Mouse (Mus musculus) megakaryocyte-erythroid progenitor cell, adult 5-6 weeks (primary cell): ENCODE data around the gene Dnaaf1. TPM values are rescaled to one million over a fixed set of nuclear protein-coding genes. Genes with fewer than 3 reads are reported as not detected.

Experiments used
- ATAC-seq: replicated peaks from 2 replicates; pipeline ENCODE4 v1.8.0; 2016; ENCODE audit warnings: mild to moderate bottlenecking, inconsistent platforms; ENCODE audit not compliant: severe bottlenecking, poor library complexity, low FRiP score, low TSS enrichment
- total RNA-seq, 2 experiments: library from RNA; stranded (forward) in 1 of 2; stranded (reverse) in 1 of 2; fragments of 200-1000, 215-1000 nt in 1 of 2; fragments of >200 nt in 1 of 2; fragmentation: Nextera tagmentation in 1 of 2; gene quantifications; 2 replicates each; pipeline ENCODE4 v1.2.3; 2014 to 2017

The Dnaaf1 gene
- total RNA-seq, 2 experiments from 2014 or later = 0.24 to 0.38 TPM

DNA sequence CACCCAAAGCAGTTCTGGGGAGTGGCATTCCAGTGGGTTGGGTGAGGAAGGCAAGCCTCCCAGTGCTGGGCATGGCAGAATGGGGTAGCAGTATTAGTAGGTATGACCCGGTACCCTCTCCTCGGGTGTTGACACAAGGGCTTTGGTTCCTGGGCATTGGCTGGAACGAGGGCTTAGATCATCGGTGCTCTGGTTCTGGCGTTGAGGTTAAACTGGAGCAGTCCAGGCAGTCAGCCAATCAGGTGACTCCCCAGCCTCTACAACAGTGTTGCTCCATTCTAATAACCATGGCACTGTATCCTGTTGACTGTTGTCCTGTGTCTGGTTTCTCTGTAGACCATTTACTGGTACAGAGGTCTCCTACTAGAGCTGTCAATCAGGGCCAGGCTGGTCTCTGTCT, 42.6 kb downstream of the Dnaaf1 start:
- no peak for ATAC-seq

DNA sequence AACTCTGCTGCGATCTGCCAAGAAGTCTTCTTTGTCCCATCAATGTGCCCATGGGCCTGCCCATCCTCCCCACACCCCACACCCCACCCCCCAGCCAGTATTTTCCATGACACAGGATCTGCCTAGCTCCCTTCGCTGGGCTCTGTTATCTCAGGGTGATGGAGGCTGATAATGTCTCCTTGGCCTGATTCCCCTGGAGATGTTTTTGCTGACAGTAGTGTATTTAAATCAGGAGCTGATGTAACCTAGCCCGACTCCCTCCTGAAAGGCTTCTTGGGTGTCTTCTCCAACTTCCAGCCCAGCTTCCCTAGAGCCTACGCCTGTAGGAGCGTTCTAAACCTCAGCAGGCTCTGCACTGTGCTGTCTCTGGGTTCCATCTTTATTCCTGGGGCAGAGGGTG, 43.9 kb downstream of the Dnaaf1 start:
- no peak for ATAC-seq

DNA sequence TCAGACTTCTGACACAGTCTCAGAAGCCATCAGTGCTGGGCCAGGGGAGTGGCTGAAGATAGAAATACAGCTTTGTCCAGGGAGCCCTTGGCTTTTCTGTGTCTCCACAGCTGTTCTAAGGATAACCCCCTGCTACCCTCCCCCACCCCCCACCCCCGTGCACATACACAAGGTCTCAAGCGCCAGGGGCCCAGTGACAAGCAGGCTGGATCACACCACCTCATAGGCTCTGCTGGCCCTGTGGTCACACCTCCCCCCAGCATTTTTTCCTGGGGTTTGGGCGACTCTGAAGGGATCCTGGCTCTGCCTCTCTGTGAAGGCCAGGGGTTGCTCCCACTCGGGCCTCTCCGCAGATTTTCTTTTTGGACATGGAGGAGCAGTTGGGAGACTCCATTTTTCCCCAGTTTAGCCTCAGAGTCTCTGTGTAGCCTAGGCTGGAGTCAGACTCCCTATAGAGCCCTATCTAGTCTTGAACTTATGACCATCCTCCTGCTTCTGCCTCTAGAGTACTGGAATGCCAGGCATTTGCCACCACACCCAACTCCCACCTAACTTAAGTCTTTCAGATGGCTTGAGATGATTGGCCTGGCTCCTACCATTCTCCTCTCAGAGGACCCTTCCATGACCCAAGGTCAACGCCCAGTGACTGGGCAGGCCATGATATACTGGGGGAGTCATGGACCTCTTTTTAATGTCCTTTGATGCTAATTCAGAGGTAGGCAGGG, 45.2 kb downstream of the Dnaaf1 start:
- no peak for ATAC-seq

DNA sequence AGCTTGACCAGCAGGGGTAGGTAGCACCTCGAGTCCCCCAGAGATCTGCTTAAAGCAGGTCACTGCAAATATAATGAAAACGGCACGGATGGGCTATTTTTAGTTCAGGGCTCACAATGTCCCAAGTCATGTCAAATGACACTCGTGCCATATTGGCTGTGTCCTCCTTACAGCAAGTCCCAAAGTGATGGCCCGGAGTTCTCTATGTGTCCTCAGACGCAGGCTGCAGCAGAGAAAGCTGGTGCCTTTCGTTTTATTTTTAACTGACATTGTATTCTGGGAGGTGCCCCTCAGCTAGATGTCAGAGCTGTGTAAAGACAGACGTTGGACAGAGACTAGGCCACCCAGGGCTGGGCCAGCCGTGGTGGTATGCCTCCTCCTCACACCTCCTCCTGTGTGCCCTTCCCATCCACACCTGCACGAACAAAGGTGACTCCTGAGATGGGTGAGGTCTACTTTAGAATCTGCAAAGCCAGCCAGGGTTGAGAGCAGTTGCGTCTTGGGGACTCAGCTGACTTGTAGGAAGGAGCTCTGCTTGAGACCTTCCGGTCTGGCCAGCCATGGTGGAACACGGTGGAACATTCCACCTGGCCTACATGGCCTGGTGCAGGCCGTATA, 45.9 kb downstream of the Dnaaf1 start:
- no peak for ATAC-seq

DNA sequence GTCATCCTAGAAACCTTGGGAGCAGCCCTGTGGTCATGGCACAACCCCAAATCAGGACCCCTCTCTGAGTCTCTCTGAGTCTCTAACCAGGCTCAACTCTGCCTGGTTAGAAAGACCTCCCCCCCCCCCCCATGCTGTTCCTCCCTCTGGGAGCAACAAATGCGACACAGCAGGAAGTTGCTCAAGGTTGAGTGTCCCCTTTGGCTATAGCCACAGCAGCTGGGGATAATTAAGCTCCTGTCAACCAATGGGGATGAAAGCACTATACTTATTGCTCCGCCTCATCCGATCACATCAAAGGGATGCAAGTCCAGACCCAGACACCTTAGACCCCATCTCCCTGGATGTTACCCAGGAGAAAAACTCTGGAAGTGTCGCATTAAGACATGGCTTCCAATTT, 47.5 kb downstream of the Dnaaf1 start:
- ATAC-seq = no peak

DNA sequence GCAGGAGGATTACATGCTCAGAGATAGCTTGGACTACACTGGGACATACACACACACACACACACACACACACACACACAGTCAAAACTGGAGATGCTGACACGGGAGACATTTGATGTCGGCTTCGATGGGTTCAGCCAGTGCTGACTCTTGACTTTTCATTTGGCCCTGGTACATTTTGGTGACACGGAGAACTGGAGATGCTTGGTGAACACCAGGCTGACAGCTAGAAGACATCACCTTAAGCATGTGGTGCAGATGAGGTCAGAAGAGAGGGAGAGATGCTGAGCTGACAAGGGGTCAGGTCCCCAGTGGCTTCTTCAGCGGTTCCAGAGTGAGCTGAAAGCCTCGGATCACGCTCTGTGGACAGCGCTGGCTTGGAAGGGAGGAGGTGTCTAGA, 48.0 kb downstream of the Dnaaf1 start:
- no peak for ATAC-seq

DNA sequence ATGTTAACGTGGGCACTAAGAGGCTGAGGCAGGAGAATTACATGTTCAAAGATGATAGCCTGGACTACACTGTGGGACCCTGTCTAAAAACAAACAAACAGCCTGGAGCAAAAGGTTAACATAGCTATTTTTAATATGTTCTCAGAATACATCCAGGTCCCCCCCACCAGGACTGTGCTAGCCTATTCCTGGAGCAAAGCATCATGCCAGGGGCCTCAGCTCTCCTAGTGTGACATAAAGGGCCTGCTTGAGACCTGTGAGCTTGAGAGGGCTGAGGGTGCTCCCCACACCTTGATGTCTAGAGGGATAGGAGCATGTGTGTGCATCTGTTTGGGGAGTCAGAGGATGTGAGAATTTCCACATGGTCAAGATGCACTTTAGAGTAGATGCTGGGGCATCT, 48.7 kb downstream of the Dnaaf1 start:
- no peak for ATAC-seq

DNA sequence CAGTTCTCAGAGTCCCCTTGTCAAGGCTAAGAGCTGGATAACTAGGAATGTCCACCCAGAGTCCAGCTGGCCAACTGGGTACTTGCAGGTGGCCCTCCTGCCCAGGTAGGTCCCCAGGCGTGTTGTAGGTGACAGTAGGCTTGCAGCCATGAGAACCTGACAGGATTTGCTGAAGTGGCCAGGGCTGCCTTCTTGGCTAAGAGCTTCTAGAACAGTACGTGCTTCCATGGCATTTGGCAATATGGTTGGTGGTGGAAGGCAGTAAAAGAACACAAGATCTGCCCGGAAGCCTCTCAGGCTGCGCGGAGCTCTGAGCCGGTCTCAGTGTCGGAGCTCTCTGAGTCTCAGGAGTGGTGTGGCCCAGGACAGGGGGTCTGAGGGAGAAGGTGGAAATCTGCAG, 49.9 kb downstream of the Dnaaf1 start:
- ATAC-seq = no peak

DNA sequence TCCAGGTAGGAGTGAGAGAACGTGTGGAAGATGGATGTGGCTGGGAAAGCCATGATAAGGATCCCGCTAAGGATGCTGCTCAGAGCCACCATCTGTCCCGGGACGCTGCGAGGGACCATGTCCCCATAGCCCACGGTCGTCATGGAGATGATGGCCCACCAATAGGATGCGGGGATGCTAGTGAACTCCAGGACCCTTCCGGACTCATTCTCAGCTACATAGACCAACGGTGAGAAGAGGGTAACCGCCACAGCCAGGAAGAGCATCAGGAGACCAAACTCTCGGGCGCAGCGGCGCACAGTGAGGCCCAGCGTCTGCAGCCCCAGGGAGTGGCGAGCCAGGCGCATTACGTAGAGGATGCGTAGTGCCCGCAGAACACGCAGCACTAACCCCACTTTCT, 50.8 kb downstream of the Dnaaf1 start:
- no peak for ATAC-seq

DNA sequence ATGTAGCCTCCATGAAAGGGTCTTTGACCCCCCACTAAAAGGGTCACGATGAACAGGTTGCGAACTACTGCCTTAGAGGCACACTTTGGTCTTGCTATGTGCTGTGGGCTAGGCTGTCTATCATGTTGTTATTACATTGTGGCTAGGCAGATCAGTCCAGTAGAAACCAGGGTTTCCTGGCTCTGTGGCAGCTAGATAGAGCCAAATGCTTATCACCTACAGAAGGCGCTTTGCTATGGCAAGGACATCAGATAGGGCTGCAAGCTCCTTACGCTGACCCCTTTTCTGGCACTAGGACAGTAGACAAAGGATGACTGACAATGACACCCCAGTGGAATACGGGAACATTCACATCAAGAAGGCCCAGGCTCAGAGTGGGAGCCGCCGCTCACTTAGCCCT, 52.2 kb downstream of the Dnaaf1 start:
- ATAC-seq = peak; percentile 82

DNA sequence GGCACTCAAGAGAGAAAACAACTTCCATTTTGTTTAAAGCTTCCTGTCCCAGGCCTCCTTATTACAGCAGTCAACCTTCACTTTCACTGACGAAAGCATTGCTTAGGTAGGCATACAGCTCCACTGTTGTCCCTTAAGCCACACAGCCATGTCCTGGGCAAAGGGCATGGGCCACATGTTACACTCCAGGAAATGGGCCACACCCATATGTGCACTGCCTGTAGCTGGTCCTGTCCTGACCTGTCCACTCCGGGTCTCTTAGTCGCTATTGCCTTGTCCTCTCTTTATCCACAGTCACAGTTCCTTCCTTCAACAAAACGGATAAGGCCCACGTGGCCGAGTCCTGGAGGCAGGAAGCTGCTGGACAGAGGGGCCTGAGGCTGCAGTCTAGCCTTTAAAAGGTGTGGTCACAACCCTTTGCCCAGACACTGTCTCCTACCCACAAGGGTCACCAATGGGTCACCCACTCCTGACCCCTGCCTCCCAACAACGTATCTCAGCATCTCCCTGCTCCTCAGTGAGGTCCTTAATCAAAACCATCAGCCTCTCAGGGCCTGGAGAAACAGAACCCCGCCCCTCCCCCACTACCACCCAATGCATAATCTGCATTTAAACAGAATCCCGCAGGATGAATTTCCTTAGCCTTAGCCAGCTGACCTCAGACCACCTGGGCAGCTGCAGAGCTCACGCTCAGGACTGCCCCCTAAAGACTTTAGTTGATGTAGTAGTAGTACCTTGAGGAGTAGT, 52.8 kb downstream of the Dnaaf1 start:
- ATAC-seq = peak; percentile 36

DNA sequence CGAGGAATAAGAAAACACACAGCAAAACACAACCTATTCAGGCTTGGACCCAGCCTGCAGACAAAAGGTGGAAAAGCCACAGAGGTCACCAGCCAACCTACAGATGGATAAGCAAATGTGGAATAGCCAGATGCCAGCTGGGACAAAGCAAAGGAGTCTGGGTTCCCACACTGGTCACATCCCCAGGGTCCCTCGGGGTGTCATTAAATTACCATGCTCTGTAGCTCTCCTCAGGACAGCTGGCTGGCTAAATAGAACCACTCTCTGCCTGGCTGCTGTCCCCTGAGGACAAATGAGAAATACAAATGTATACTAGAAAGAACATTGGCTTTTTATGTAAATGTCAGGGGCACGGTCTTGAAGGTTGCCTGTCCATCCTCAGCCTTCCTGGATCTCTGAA, 55.8 kb downstream of the Dnaaf1 start:
- ATAC-seq = no peak

DNA sequence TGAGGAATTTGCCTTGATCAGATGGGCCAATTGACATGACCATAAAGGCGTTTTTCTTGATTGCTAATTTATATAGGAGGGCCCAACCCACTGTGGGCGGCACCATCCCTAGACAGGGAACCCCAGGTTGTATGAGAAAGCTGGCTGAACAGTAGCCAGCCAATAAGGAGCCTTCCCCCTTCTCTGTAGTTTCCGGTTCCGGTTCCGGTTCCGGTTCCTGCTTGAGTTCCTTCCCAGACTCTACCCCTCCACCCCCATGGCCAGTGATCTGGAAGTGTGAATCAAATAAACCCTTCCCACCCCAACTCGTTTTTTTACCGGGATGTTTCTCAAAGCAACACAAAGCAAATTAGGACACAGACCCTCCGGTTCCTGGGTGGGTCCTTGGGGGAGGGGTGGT, 57.2 kb downstream of the Dnaaf1 start:
- no peak for ATAC-seq

DNA sequence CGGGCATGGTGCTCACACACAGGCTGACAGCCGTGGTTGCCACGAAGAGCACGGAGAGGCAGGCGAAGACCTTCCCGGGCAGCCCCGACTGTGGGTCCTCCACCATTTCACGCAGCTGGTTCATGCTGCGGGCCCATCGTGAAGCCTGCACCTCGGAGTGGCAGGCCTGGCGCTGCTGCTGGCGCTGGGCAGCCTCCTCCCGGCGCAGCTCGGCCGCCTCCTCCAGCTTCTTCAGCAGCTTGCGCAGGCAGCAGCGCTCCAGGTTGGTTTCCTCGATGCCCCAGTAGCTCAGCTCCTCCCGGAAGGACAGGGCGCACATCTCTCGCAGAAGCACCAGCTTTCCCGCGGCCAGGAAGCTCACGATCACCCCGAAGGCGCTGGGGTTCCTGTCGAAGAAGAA, 57.9 kb downstream of the Dnaaf1 start:
- no peak for ATAC-seq

DNA sequence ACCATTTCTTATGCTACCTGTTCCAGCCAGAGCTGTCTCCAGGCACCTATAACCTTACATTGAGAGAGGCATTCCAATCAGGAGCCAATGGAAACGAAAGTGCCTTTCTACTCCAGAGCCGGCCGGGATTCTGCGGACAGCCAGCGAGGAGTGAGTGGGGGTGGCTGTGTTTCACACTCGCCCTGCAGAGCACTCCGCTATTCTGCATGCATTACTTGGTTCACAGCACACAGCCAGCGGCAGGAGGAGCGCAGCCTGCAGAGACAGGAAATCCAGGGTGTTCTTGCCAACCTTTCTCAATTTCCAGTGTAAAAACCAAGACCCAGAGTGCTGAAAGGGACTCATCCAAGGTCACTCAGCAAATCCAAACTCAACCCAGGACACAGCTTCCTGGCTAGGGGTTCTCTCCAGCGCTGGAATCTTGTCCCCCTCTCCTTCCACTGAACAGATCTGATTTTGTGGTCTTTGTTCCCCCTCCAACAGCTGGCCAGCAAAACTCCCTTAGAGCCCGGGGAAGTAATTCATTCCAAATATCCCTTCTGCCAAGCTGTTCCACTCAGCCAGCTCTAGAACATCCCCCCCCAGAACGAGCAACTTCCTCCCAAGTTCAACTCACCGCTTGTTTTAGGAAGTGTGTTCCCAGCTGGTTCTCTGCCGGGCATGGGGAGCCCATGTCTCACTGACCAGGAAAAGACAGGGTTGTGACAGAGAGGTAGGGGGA, 59.7 kb downstream of the Dnaaf1 start:
- no peak for ATAC-seq

DNA sequence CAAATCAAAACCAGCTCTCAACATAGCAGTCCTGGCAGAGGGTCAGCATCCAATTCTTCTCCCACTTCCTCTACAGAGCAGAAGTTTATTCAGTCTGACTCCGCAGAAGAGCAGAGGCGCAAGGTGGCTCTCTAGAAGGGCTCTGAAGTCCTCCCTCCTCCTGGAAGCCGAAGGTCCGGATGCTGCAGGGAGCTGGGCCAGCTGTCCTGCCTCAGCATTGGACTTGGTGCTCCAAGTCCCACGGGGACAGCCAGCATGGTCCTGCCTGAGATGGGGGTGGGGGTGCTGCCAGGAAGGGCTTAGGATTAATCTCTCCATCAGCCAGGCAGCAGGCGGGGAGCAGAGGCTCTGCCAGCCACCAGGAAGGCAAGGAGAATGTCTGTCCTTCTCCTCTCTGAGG, 60.3 kb downstream of the Dnaaf1 start, which contains the start of gene Kcng4:
Kcng4 (minus strand) TSS at position 303 of the 400 bp plus-strand sequence.
- no peak for ATAC-seq

DNA sequence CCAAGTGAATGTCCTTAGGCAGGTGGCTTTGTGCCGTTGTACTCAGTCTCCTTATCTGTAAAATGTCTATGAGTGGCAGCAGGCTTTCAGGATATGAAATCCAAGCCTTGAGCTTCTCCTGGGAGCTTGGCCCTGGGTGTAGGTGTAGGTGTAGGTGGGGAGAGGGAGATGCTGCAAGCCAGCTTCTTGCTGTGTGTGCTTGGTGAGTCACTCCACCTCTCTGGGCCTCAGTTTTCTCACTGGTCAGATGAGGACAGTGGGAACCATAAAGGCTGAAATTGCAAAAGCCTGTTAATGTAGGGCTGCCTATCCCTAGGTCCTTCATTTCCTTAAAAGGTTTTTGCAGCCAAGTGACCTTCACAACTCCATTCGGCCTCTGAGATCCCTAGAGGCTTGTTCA, 60.9 kb downstream of the Dnaaf1 start:
- no peak for ATAC-seq

DNA sequence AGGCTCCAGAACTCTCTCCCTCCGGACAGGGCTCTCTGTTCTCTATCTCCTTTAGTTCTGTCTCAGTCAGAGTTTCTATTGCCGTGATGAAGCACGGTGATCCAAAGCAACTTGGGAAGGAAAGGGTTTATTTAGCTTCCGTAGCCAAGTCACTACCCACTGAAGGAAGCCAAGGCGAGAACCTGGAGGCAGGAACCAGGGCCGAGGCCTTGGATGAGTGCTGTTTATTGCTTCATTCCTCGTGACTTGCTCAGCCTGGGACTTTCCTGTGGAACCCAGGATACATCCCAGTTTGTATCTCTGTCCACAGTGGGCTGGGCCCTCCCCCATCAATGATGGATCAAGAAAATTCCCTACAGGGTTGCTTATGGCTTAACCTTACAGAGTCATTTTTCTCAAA, 61.7 kb downstream of the Dnaaf1 start:
- no peak for ATAC-seq

DNA sequence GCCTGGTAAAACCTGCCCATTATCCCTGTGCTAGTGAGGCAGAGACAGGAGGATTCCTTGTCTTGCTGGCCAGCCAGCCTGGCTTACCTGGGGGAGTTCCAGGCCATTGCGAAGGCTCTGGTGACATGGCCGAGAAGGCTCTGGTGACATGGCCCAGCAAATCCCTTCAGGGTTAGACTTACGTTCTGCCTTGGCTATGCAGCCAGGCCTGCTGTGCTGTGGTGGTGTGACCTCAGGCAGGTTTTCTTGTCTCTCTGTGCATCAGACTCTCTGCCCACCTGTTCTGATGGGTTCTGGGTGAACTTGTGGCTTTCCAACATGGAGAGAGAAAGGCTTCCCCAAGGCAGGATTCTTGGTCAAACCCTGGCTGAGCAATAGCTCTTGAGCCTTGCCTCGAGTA, 62.3 kb downstream of the Dnaaf1 start:
- no peak for ATAC-seq

DNA sequence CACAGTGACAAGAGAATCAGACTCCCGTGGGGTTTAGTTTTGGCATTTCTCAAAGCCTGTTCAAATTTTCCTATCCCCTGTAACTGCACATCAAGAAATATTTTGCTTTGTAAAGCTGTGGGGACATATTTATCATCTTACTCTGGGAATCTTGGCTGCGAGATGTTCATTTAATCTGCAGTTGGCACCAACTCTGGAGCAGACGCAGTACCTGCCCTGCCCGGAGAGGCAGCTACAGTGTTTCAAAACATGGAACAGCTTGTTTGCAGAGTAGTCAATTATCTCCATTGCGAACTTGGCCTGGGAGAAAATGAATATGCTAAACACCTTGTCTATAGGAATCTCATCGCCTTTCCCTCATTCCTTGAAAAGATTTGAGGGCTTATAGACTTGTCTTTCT, 63.2 kb downstream of the Dnaaf1 start:
- no peak for ATAC-seq
